Mouse (Mus musculus) E14TG2a.4 (cell line): ENCODE results near the gene Sfrp5.

ENCODE experiments used
- H3K27me3 ChIP-seq: 2 replicates; pipeline ENCODE4 v1.6.1; 2014; ENCODE audit warnings: low read length, control low read depth; ENCODE audit not compliant: insufficient read depth
- H3K36me3 ChIP-seq: 2 replicates; pipeline ENCODE4 v1.6.1; 2014; ENCODE audit warnings: low read length, control low read depth; ENCODE audit not compliant: insufficient read depth
- H3K4me1 ChIP-seq: replicated peaks from 2 replicates; pipeline ENCODE4 v1.6.1; 2014; ENCODE audit warnings: low read depth, low read length, control low read depth
- H3K4me3 ChIP-seq: replicated peaks from 2 replicates; pipeline ENCODE4 v1.5.1; 2014; ENCODE audit warnings: mild to moderate bottlenecking, low read length
- H3K9me3 ChIP-seq: 2 replicates; pipeline ENCODE4 v1.6.1; 2014; ENCODE audit warnings: low read length, control low read depth
- CTCF ChIP-seq: conservative IDR thresholded peaks from 2 replicates; pipeline ENCODE4 v1.5.1; 2014; ENCODE audit warnings: low read length
- NANOG ChIP-seq: IDR thresholded peaks from 2 replicates; pipeline ENCODE4 v1.6.1; 2014; ENCODE audit warnings: borderline replicate concordance, low read length, mixed read lengths
- POU5F1 ChIP-seq: IDR thresholded peaks from 2 replicates; pipeline ENCODE4 v1.6.1; 2014; ENCODE audit warnings: low read length, borderline replicate concordance

Gene Sfrp5

GRCm38 (mm10) chr19:42211936-42212335 lies 9.9 kb upstream of the Sfrp5 start:
- Histone ChIP-seq H3K4me3 (0 out of 2 replicates have a peak overlapping the region, but pooled peaks have one; percentile 39), H3K27me3 (peaks cover 27% of the 10 kb centered on the region), H3K36me3 (no peaks in the 10 kb centered on the region), H3K4me1 (peaks cover 68% of the 10 kb centered on the region), H3K9me3 (no peaks in the 10 kb centered on the region)
- TF ChIP-seq POU5F1 (no peak), CTCF (no peak), NANOG (no peak)

DNA sequence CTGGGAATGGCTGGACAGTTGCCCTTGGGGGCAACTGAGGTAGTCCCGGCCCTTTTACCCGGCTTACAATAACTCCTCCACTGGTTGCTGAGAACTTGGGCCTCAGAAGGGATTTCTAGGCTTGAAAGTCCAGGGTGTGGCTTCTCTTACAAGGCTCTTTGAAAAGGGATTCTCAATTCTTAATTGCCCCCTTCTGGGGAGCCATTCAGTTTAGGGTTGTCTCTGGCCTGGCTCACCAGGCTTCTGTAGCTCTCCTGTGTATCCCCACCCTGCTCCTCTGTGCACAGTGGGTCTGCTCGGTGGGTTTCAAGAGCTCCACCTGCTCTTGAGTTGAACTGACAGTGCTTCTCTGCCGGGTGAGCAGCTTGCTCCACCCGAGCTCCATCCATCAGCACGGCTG lies 7.9 kb upstream of the Sfrp5 start:
- Histone ChIP-seq H3K4me1 (peaks cover 63% of the 10 kb centered on the region), H3K27me3 (peaks cover 32% of the 10 kb centered on the region), H3K36me3 (no peaks in the 10 kb centered on the region), H3K9me3 (no peaks in the 10 kb centered on the region), H3K4me3 (peak overlapping the region; percentile 41)
- TF ChIP-seq POU5F1 (no peak), CTCF (no peak), NANOG (no peak)

- peak overlapping the region; percentile 41 for H3K4me3 ChIP-seq
- H3K36me3 ChIP-seq, result no peaks in the 10 kb centered on the region
- no peaks in the 10 kb centered on the region for H3K9me3 ChIP-seq
- peaks cover 34% of the 10 kb centered on the region for H3K27me3 ChIP-seq
- TF ChIP-seq POU5F1 (no peak), CTCF (no peak), NANOG (no peak)
- peaks cover 59% of the 10 kb centered on the region for H3K4me1 ChIP-seq
Observed at GRCm38 (mm10) chr19:42209485-42209884, 7.4 kb upstream of the Sfrp5 start.

GRCm38 (mm10) chr19:42205201-42205600 lies 3.1 kb upstream of the Sfrp5 start:
- TF ChIP-seq CTCF, result no peak
- no peak for TF ChIP-seq POU5F1
- TF ChIP-seq NANOG, result no peak

GRCm38 (mm10) chr19:42204306-42204705 lies 2.3 kb upstream of the Sfrp5 start:
- no peaks in the 10 kb centered on the region for H3K36me3 ChIP-seq
- H3K4me1 ChIP-seq, result peaks cover 45% of the 10 kb centered on the region
- H3K4me3 ChIP-seq, result no peak overlapping the region
- TF ChIP-seq NANOG, result no peak
- TF ChIP-seq CTCF, result no peak
- no peak for TF ChIP-seq POU5F1
- H3K27me3 ChIP-seq, result peaks cover 81% of the 10 kb centered on the region
- H3K9me3 ChIP-seq, result no peaks in the 10 kb centered on the region

More at GRCm38 (mm10) chr19:42205201-42205600, 3.1 kb upstream of the Sfrp5 start:
- Histone ChIP-seq H3K36me3 (no peaks in the 10 kb centered on the region), H3K4me3 (no peak overlapping the region), H3K9me3 (no peaks in the 10 kb centered on the region), H3K4me1 (peaks cover 45% of the 10 kb centered on the region), H3K27me3 (peaks cover 75% of the 10 kb centered on the region)

DNA sequence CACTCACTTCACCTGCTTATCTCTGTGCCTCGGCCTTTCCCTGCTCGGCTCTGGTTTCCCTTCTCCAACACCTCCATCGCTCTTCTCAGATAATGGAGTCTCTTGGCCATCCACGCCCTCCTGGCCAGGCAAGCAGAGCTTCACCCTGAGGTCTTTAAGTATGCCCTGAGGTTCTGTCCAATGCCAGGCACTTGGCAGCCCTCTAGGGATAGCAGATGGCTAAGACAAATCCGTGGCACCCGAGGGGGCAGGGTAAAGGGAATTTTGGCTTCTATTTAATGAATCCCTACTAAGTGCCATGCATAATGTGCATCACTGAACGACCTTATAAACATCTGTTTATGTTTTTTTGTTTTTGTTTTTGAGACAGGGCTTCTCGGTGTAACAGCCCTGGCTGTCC lies 415 bp upstream of the Sfrp5 start:
- peaks cover 51% of the 10 kb centered on the region for H3K4me1 ChIP-seq
- peaks cover 74% of the 10 kb centered on the region for H3K27me3 ChIP-seq
- no peaks in the 10 kb centered on the region for H3K36me3 ChIP-seq
- H3K4me3 ChIP-seq, result peak overlapping the region; percentile 78; the same call in 1 of the 2 replicates
- TF ChIP-seq CTCF (no peak), POU5F1 (no peak), NANOG (no peak)
- no peaks in the 10 kb centered on the region for H3K9me3 ChIP-seq

GRCm38 (mm10) chr19:42198026-42198425 lies 4.0 kb downstream of the Sfrp5 start:
- H3K27me3 ChIP-seq, result peaks cover 52% of the 10 kb centered on the region
- no peaks in the 10 kb centered on the region for H3K36me3 ChIP-seq
- TF ChIP-seq CTCF (no peak), NANOG (no peak), POU5F1 (no peak)
- peaks cover 57% of the 10 kb centered on the region for H3K4me1 ChIP-seq
- H3K4me3 ChIP-seq, result 0 out of 2 replicates have a peak overlapping the region, but pooled peaks have one; percentile 29
- H3K9me3 ChIP-seq, result no peaks in the 10 kb centered on the region

DNA sequence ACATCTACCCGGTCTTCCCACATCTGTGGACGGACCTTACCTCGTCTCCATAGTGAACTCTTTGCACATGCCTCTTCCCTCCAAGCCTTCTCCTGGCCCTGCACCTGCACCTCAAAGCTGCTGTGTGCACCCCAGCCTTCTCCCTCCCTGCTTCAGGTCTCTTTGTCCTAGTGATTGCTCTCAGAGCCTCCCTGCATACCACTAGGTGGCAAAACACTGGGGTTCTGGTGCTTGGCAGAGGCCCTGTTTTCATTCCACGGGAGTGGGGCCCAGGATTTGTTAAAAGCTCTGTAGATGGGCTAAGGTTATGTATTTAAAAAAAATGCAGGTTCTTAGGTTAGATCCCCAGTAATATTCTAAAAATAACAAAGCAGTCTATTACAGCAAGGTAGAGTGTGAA lies 5.0 kb downstream of the Sfrp5 start:
- Histone ChIP-seq H3K36me3 (peaks cover 7% of the 10 kb centered on the region), H3K27me3 (peaks cover 43% of the 10 kb centered on the region)
- TF ChIP-seq POU5F1 (no peak), NANOG (no peak), CTCF (no peak)

DNA sequence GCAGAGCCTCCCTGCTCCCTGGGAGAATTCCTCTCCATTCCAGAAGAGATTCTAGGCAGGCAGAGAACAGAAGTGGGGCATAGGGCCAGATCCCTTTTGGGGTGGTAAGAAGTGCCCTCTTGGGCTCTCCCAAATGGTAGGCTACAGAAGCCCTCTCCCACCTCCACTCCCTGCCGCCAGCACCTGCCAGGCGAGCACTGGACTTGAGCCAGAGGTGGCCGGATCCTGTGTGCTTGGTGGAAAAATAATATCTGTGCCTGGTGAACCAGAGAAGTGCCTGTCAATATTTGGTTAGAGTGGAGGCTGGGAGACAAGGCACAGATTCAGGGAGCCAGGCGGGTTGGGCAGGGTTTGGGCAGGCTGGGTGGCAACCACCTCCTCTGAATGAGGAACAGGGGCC lies 5.7 kb downstream of the Sfrp5 start:
- no peak overlapping the region for H3K4me3 ChIP-seq
- H3K27me3 ChIP-seq, result peaks cover 36% of the 10 kb centered on the region
- H3K4me1 ChIP-seq, result peaks cover 65% of the 10 kb centered on the region
- peaks cover 14% of the 10 kb centered on the region for H3K36me3 ChIP-seq
- TF ChIP-seq NANOG (no peak), CTCF (no peak), POU5F1 (no peak)
- no peaks in the 10 kb centered on the region for H3K9me3 ChIP-seq

More for the DNA sequence above, 5.0 kb downstream of the Sfrp5 start:
- Histone ChIP-seq H3K4me1 (peaks cover 61% of the 10 kb centered on the region), H3K9me3 (no peaks in the 10 kb centered on the region), H3K4me3 (no peak overlapping the region)
